Mouse (Mus musculus) brain, embryonic 14.5 days (tissue): ENCODE measurements around the gene Rcc1. TPM values are rescaled to one million over a fixed set of nuclear protein-coding genes. Genes with fewer than 3 reads are reported as not detected.

Experiments used
- DNase-seq: peaks from one replicate; pipeline ENCODE4 v3.0.0-alpha.2; 2011; ENCODE audit warnings: low read depth
- CTCF ChIP-seq: fragments of 200-500 bp; IDR thresholded peaks from 2 replicates; pipeline ENCODE4 v1.5.1; 2012; ENCODE audit warnings: inconsistent platforms, mild to moderate bottlenecking, moderate library complexity, borderline replicate concordance; ENCODE audit not compliant: insufficient read depth, insufficient read length; ENCODE audit errors: extremely low read depth
- POLR2A ChIP-seq: fragments of 200-500 bp; IDR thresholded peaks from 2 replicates; pipeline ENCODE4 v1.6.1; 2012; ENCODE audit warnings: mild to moderate bottlenecking, inconsistent platforms, borderline replicate concordance; ENCODE audit not compliant: poor library complexity, insufficient read depth, insufficient read length, severe bottlenecking; ENCODE audit errors: extremely low read depth
- polyA plus RNA-seq: library from polyadenylated mRNA; depleted of rRNA; stranded (reverse); fragments of >200 nt; gene quantifications from 2 replicates; pipeline ENCODE4 v1.2.3, GENCODE M21; 2012

Gene Rcc1
- polyA plus RNA-seq, 1 experiment: 21.2 TPM

DNA sequence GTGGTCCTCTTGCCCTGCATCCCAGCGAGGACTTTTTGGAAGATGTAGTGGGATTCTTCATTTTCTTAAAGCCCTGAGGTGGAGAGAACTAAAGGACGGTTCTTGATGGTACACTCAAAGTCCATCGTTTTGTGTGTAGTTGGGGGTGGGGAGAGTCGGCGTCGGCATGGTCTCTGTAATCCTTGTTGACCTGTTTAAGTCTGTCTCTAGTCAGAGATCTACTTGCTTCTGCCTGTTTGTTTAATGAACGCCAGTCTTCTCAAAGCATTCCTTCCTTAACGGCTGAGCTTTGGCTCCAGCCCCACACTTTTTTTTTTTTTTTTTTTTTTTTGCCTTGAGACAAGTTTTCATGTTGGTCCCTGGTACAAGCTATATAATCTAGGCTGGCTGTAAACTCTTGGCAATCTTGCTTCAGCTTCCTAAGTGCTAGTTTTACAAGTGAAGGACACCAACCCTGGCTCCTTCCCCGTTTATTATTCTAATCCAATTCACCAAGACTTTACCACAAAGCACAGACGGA is 23.5 kb downstream of the Rcc1 start:
- no peak for DNase-seq
- TF ChIP-seq CTCF: no peak
- no peak for TF ChIP-seq POLR2A

- DNase-seq: peak; percentile 96
- TF ChIP-seq CTCF (no peak), POLR2A (peak; percentile 69)
Measured at GRCm38 (mm10) chr4:132329115-132329834, 24.1 kb downstream of the Rcc1 start, which contains the start of gene Trnau1ap. TSS of gene Trnau1ap (minus strand) at chr4:132329538.

- DNase-seq: no peak
Measured at GRCm38 (mm10) chr4:132328391-132328982, 24.9 kb downstream of the Rcc1 start.

GRCm38 (mm10) chr4:132326481-132326880 is 26.9 kb downstream of the Rcc1 start:
- DNase-seq: no peak
- TF ChIP-seq CTCF: no peak
- TF ChIP-seq POLR2A: no peak

More at GRCm38 (mm10) chr4:132328391-132328982, 24.9 kb downstream of the Rcc1 start:
- no peak for TF ChIP-seq POLR2A
- TF ChIP-seq CTCF: no peak

DNA sequence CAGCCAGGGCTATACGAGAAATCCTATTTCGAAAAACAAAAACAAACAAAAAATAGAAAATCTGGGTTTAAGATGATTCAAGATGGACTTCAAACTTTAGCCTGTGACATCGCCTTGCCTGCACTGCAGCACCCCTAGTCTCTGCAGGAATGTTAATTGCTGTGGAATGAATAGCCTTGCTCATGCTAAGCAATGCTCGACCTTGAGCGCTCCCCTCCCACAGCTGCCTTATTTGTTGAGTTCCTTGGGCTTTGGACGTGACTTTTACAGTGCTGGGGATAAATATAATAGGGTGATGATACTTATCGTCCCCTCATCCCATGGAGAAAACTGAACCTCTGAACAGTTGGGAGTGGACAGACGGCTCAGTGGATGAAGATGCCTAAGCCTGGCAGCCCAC is 37.7 kb downstream of the Rcc1 start:
- TF ChIP-seq POLR2A (no peak), CTCF (no peak)

DNA sequence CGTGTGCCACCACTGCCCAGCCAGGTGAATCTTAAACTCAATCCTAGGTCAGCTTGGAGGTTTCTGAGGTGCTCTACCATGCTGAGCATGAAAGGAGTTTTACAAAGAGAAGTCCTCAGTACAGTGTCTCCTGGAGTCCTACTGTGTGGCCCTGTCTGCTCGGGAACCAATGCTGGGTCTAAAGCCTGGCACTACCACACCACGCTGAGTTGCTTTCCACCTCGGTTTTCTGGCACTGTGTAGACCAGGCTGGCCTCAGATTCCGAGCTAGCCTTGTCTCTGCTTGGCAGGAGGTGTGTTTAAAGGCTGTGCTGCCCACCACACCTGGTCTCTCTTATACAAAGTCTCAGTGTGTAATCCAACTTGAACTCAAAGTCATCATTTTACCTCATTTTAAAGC is 40.8 kb downstream of the Rcc1 start:
- no peak for DNase-seq
- TF ChIP-seq CTCF: no peak
- TF ChIP-seq POLR2A: no peak

More for the DNA sequence above, 37.7 kb downstream of the Rcc1 start:
- DNase-seq: no peak

DNA sequence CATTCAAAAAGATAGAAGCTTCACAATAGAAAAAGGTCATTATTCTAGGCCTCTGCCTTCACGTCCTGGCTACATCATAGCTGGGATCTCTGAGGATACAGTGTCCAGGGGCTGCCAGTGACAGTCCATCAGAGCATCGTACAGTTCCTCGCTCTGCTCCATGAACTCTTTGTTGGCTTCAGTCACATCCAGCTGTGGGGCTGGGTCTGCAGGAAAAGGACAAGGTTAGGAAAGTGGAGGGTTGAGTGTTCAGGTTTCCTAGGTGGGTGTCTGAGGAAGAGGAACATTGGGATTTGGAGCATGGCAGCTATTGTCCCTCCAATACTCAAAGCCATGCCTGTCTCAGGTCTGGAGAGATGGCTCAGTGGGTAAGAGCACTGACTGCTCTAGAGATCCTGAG is 41.6 kb downstream of the Rcc1 start:
- TF ChIP-seq CTCF (no peak), POLR2A (no peak)

DNA sequence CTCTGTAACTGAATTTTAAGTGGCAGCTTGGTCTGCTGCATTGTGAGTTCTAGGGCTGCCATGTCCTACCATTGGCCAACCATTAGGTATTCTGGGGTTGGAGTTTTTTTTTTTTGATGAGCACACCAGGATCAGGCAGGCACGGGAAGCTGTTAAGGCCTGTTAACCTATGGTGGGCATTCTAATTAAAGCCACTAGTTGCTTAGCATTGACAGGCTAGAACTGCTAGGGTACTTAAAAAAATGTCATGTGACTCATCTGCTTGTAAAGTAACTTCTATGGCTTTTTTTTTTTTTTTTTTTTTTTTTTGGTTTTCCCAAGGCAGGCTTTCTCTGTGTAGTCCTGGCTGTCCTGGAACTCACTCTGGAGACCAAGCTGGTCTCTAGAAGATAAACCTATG is 42.2 kb downstream of the Rcc1 start:
- DNase-seq: no peak
- TF ChIP-seq CTCF (no peak), POLR2A (no peak)

More for the DNA sequence above, 41.6 kb downstream of the Rcc1 start:
- no peak for DNase-seq

- TF ChIP-seq POLR2A (no peak), CTCF (peak; percentile 40; the same call in 1 of the 2 replicates)
- DNase-seq: peak; percentile 72
Measured at GRCm38 (mm10) chr4:132309849-132310472, 43.4 kb downstream of the Rcc1 start.

DNA sequence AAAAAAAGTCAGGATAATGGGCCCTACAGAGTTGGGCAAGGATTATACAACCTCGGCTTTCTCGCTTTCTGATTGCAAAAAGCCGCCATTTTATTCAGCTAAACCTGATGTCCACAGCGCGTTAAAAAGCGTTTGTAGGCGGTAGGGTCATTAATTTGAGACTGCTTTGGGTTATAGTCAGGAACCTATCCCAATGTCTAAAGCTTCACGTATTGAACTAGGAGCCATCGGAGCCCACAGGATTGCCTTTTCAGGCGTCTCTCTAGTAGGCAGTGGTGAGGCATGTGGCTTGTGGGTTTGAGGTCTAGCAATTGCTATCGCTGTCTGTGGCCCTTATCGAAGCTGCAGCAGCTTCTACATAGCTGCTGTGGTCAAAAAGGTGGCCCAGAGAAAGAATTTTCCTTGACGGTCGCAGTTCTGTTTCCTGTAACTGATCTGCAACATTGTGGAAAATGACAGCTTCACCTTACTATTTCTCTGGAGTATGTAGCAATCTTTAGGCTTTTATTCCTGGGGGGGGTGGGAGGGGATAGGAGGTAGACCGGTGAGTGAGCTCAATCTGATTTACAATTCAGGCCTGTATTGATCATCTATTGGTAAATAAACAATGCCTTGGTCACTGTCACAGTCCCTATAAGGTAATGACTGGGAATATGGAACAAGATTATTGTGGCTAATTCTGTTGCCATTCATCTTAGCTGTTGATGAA is 44.1 kb downstream of the Rcc1 start:
- TF ChIP-seq POLR2A (no peak), CTCF (no peak)
- peak; percentile 55 for DNase-seq

DNA sequence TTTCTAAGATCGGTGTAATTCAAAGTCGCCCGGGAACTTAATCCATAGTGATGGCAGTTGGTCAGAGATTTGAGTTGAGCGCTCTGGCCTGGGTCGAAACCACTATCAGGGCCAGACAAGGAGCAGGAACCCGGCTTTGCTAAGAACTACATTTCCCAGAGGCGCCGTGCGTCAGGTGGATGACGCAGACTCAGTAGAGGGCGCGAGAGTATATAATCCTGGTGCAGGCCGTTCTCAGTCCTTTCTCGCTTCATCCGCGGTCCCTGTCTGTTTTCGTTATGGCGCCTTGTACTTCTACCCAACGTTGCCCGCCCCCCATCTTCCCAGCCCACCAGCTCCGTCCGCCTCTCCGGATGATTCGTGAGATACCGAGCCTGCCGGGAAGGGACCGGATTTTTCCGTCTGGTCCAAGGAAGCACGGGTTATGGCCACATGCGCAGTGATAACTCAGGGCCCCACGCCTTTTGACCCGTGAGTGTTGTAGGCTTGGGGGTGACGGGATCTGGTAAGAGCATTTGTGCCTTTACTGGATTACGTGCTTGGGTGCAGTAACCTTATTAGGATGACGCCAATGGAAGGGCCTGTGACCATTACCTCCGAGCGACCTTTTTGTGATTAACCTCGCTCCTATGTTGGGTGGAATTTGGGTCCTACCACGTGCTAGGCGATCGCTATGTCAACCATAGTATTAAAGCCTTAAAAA is 44.8 kb downstream of the Rcc1 start:
- DNase-seq: peak; percentile 98
- no peak for TF ChIP-seq CTCF
- TF ChIP-seq POLR2A: peak; percentile 95; the same call in 1 of the 2 replicates

GRCm38 (mm10) chr4:132306004-132306403 is 47.4 kb downstream of the Rcc1 start:
- TF ChIP-seq POLR2A (no peak), CTCF (no peak)
- peak; percentile 19 for DNase-seq
